Mouse (Mus musculus) intestine, embryonic 14.5 days (tissue): ENCODE results near the gene Pip5k1c. TPM values are rescaled to one million over a fixed set of nuclear protein-coding genes. Genes with fewer than 3 reads are reported as not detected.
A peak's percentile ranks its signal among the peaks of the same experiment; 100 is the strongest.

ENCODE experiments used
- ATAC-seq: fragments of 200-750 bp; cut with Nextera tagmentation; replicated peaks from 2 replicates; pipeline ENCODE4 v1.8.0; 2017; ENCODE audit warnings: low read depth, moderate number of reproducible peaks, moderate TSS enrichment, moderate library complexity; ENCODE audit not compliant: low FRiP score, low TSS enrichment
- DNase-seq: peaks from one replicate; pipeline ENCODE4 v3.0.0-alpha.2; 2018; ENCODE audit warnings: low spot score
- H3K27ac ChIP-seq: fragments of 300-500 bp; sonication (generic); 2 replicates; pipeline ENCODE4 v1.5.1; 2014; ENCODE audit warnings: low read depth, mild to moderate bottlenecking, control low read depth
- H3K27me3 ChIP-seq: fragments of 300-500 bp; sonication (generic); replicated peaks from 2 replicates; pipeline ENCODE4 v1.6.1; 2014; ENCODE audit warnings: low read length, control low read depth; ENCODE audit not compliant: control insufficient read depth, insufficient read depth
- H3K36me3 ChIP-seq: fragments of 300-500 bp; sonication (generic); 2 replicates; pipeline ENCODE4 v1.6.1; 2014; ENCODE audit warnings: low read length, control low read depth; ENCODE audit not compliant: control insufficient read depth, insufficient read depth
- H3K4me1 ChIP-seq: fragments of 300-500 bp; sonication (generic); replicated peaks from 2 replicates; pipeline ENCODE4 v1.6.1; 2014; ENCODE audit warnings: low read length, control low read depth, mixed read lengths; ENCODE audit not compliant: control insufficient read depth, insufficient read depth
- H3K4me2 ChIP-seq: fragments of 300-500 bp; sonication (generic); 2 replicates; pipeline ENCODE4 v1.6.1; 2014; ENCODE audit warnings: low read length
- H3K4me3 ChIP-seq: fragments of 300-500 bp; sonication (generic); 2 replicates; pipeline ENCODE4 v1.5.1; 2014; ENCODE audit warnings: low read depth, low read length, control low read depth, mixed read lengths
- H3K9ac ChIP-seq: fragments of 300-500 bp; sonication (generic); 2 replicates; pipeline ENCODE4 v1.6.1; 2014; ENCODE audit warnings: mild to moderate bottlenecking, low read length
- H3K9me3 ChIP-seq: fragments of 300-500 bp; sonication (generic); 2 replicates; pipeline ENCODE4 v1.6.1; 2016; ENCODE audit warnings: low read length, control low read depth; ENCODE audit not compliant: control insufficient read depth
- WGBS: fragments of 180-500 bp; shearing (Covaris S2); extraction: QIAGEN DNeasy Blood & Tissue Kit; methylation state at CpG from one replicate; pipeline ENCODE4 v1.1.7; 2014; 5-methylcytosine and 5-hydroxymethylcytosine counted together
- polyA plus RNA-seq: library from polyadenylated mRNA; unstranded; fragments of >200 nt; fragmentation: Nextera tagmentation; extraction: Ambion mirVana; gene quantifications from 2 replicates; pipeline ENCODE4 v1.2.1, GENCODE M21; 2014

Gene Pip5k1c
- polyA plus RNA-seq, 1 experiment from 2014 or later, result 57.3 TPM

DNA sequence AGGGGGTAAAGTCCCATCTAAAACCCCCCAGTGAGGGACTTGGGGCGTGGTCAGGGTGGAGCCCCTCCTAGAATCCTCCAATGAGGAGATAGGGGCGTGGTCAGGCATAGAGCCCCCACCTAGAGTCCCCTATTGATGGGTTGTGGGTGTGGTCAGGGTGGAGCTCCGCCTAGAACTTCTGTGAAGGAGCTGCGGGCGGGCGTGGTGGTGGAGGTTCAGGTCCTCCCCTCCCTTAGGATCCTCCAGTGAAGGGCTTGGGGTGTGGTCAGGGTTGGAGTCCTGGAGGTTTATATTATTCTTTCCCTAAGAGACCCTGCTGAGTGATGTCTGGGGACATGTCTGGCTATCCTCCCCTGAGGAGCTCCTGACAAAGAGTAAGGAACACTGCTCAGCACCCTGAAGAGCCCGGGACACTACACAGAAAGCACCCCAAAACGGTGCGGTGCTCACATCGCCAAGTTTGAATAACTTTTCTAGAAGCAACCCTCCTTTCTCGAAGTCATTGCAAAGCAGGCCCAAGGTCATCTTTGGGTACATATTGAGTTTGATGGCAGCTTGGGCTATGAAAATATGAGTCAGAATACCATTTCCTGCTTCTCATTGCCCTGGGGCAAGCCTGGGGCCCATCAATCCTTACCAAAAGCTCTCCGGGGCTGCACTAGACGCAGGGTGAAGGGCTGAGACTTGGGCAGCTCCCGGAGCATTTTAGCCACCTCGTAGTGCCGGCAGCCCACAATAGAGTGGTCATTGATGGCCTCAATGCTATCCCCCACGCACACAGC, 48.0 kb downstream of the Pip5k1c start:
- WGBS, result 43% methylated on average over 17 of the region's 17 CpGs
- H3K4me3 ChIP-seq, result no peak overlapping the region
- H3K27ac ChIP-seq, result no peak overlapping the region
- H3K36me3 ChIP-seq, result no peaks in the 10 kb centered on the region
- H3K4me2 ChIP-seq, result no peak overlapping the region
- DNase-seq (no peak), ATAC-seq (no peak)
- H3K27me3 ChIP-seq, result peaks cover 36% of the 10 kb centered on the region
- no peak overlapping the region for H3K9ac ChIP-seq
- peaks cover 19% of the 10 kb centered on the region for H3K4me1 ChIP-seq
- H3K9me3 ChIP-seq, result no peaks in the 10 kb centered on the region

DNA sequence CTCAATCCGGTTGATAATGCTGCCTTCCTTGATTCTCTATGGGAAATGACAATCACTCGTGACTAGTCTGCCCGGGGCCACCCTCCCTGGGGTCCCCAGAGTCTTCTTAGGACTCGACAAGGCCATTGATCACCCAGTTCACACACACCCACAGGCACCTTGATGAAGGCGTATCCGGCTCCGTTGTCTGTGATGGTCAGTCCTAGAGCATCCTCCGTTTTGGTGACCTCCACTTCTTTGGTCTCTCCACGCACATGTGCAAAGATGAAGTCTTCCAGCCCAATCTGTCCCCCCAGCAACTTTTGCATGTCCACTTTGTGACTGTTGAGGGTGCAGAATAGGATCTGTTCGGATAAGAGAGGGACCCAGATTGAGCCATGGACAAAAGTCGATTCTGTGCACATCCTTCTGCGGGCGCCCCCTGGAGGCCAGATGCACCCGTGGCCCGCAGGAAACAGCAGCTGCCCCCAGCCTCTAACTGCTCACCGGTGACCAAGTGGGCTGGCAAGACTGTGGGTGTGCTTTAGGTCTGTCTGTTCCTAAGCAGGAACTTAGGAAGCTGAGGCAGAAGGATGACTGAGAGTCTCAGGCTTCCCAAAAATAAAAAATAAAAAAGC, 48.7 kb downstream of the Pip5k1c start:
- H3K27ac ChIP-seq, result no peak overlapping the region
- no peak overlapping the region for H3K4me2 ChIP-seq
- H3K27me3 ChIP-seq, result peaks cover 36% of the 10 kb centered on the region
- H3K36me3 ChIP-seq, result no peaks in the 10 kb centered on the region
- H3K4me3 ChIP-seq, result no peak overlapping the region
- no peaks in the 10 kb centered on the region for H3K9me3 ChIP-seq
- DNase-seq (peak; percentile 87), ATAC-seq (no peak)
- H3K9ac ChIP-seq, result no peak overlapping the region
- peaks cover 15% of the 10 kb centered on the region for H3K4me1 ChIP-seq
- WGBS, result 34% methylated on average over 16 of the region's 16 CpGs

DNA sequence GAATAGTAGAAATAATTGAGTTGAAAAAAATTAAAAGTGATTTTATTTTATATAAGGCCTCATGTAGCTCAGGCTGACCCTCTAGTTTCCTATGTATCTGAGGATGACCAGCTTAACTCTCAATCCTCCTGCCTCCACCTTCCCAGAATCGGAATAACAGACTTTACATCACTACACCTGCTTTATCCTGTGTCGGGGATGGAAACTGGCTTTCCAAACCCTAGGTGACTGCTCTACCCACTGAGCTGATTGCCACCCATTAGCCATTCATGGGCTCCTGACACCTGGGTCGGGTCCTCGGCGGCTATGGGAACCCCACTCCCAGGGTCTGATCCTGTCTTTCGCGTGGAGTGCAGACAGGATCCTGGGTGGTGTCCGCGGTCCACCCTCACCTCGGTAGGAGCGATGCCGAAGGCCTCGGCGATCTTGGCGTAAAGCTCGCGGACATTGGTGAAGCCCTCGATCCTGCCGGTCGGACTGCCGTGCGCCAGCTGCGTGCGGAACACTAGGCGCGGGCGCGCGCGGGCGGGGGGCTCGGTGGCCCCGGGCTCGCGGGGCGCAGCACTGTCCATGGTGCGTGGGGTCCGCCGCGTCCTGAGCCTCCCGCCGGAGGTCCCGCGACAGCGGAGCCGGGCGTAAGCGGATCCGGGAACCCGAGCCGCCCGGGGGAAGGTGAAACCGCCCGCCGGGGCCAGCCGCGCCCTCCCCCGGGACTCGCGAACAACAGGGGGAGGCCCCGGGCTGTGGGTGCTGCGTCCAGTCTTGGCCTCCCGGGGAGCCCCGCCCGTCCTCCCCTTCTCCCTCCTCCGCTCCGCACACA, 50.1 kb downstream of the Pip5k1c start, which contains the start of gene Gipc3:
Gipc3 (minus strand) TSS at position 581 of the 820 bp plus-strand sequence.
- Histone ChIP-seq H3K9me3 (no peaks in the 10 kb centered on the region), H3K36me3 (peaks cover 6% of the 10 kb centered on the region), H3K27ac (no peak within 1 kb of the TSS), H3K27me3 (peaks cover 33% of the 10 kb centered on the region), H3K4me1 (peaks cover 22% of the 10 kb centered on the region), H3K4me2 (peak within 1 kb of the TSS; percentile 84), H3K9ac (peak within 1 kb of the TSS; percentile 48), H3K4me3 (peak within 1 kb of the TSS; percentile 44)
- DNase-seq (no peak), ATAC-seq (no peak)
- 4% methylated on average over 56 of the region's 67 CpGs for whole genome bisulfite sequencing

DNA sequence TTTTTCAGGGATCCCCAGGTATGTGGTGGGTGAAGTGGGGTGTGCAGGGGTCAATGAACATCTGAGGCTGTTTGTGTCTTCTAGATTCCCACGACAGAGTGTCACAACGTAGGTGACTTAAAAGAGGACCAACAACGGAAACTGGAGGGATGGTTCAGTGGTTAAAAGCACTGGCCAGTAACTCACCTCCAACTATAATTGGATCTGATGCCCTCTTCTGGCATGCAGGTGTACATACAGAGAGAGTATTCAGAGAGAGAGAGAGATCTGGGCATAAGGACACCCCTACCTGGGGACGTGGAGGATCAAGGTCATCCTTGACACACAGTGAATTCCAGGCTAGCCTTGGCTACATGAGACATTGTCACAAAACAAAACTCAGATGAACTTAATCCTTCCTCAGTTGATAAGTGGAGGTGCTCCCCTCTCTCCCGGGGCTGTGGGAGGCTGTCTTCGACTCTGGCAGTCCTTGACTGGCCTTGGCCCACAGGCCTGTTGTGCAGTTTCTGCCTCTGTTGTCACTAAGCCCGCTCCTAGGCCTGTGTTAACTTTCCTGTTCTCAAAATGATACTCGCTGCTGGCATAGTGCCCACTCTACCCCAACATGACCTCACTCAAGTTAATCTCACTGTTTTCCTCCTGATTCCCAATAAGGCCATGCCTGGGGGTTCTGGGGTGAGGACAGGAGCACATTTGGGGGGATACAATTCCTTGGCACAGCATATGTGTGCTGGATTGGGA, 51.8 kb downstream of the Pip5k1c start:
- no peak overlapping the region for H3K4me2 ChIP-seq
- no peak for DNase-seq
- no peak overlapping the region for H3K9ac ChIP-seq
- H3K27ac ChIP-seq, result no peak overlapping the region
- no peak overlapping the region for H3K4me3 ChIP-seq
- no peak for ATAC-seq
- H3K36me3 ChIP-seq, result peaks cover 6% of the 10 kb centered on the region
- H3K9me3 ChIP-seq, result no peaks in the 10 kb centered on the region
- WGBS, result 51% methylated on average over 8 of the region's 8 CpGs
- H3K27me3 ChIP-seq, result peaks cover 33% of the 10 kb centered on the region
- H3K4me1 ChIP-seq, result peaks cover 32% of the 10 kb centered on the region

DNA sequence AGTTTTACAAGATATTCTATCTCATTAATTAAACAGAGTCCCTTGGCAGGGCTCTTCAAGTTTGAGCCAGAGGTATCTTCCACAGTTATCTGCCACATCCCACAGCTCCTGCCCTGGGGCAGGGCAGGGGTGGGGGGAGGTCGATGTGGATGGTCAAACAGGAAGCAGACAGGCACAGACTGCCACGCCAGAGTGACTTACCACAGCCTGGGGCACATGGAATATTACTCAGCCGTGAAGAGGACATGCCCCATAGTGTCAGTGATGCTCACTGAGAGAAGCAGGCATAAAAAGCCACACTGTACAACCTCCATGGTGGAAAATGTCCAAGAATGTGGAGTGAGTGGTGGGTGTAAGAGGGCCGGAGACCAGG, 52.4 kb downstream of the Pip5k1c start:
- ATAC-seq (no peak), DNase-seq (no peak)
- H3K9ac ChIP-seq, result no peak overlapping the region
- H3K27ac ChIP-seq, result no peak overlapping the region
- no peak overlapping the region for H3K4me2 ChIP-seq
- H3K27me3 ChIP-seq, result peaks cover 33% of the 10 kb centered on the region
- H3K36me3 ChIP-seq, result peaks cover 6% of the 10 kb centered on the region
- no peak overlapping the region for H3K4me3 ChIP-seq
- 89% methylated on average over 4 of the region's 4 CpGs for WGBS
- peaks cover 34% of the 10 kb centered on the region for H3K4me1 ChIP-seq
- H3K9me3 ChIP-seq, result no peaks in the 10 kb centered on the region

DNA sequence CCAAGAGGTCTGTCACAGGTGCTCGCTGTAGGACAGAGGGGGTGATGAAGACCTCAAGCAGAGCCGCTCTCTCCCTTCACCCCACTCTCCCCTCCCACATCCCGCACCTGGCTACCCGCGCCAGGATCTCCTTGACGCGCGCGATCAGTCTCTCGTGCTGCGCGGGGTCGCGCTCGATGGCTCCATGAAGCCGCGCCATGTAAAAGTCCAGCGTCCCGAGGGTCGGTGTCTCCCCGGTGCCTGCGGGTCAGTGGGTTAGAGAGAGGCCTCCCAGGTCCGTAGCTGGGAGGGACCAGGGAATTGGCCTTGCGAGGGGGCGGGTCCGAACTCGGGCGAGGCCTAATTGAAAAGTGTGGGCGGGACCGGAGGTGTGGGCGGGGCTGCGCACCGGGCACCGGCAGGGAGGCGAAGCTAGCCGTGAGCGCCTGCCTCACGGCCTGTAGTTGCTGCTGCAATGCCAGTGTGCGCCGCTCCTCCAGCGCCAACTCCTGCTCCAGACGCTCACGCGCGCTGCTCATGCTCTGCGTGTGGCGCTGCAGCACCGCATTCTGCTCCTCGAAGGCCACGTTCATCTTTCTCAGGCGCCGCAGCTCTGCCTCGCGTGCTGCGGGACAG, 53.8 kb downstream of the Pip5k1c start:
- WGBS, result 9% methylated on average over 54 of the region's 55 CpGs
- no peak overlapping the region for H3K27ac ChIP-seq
- ATAC-seq, result no peak; the same call in 1 of the 2 replicates

DNA sequence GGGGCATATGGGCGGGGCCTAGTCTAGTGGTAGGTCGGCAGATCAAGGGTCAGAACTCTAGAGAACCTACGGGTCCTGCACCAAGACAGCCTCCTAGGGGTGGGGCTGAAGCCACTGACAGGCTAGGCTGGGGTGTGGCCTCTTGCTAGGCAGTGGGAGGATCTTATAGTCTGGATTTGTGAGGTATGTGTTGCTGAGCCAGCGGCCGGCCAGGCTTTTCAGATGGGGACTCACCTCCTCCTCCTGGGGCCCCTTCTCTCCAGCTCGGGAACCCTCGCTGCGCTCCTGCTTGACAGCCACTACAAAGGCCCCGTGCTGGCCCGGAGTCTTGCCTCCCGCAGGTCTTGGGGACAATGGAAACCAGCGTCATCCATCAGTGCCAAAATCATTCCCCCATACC, 56.4 kb downstream of the Pip5k1c start:
- 8% methylated on average over 12 of the region's 12 CpGs for WGBS
- Histone ChIP-seq H3K27me3 (peaks cover 9% of the 10 kb centered on the region), H3K9ac (no peak overlapping the region), H3K4me1 (peaks cover 26% of the 10 kb centered on the region), H3K27ac (0 out of 2 replicates have a peak overlapping the region, but pooled peaks have one; percentile 62), H3K9me3 (no peaks in the 10 kb centered on the region), H3K4me2 (peak overlapping the region; percentile 88), H3K36me3 (peaks cover 6% of the 10 kb centered on the region), H3K4me3 (peak overlapping the region; percentile 66)
- ATAC-seq (0 out of 2 replicates have a peak, but pooled peaks have one; percentile 4), DNase-seq (no peak)

More for the DNA sequence above, 53.8 kb downstream of the Pip5k1c start:
- Histone ChIP-seq H3K4me3 (peak overlapping the region; percentile 17; the same call in 1 of the 2 replicates), H3K4me2 (peak overlapping the region; percentile 47), H3K27me3 (peaks cover 33% of the 10 kb centered on the region), H3K36me3 (peaks cover 6% of the 10 kb centered on the region), H3K9me3 (no peaks in the 10 kb centered on the region), H3K9ac (no peak overlapping the region), H3K4me1 (peaks cover 31% of the 10 kb centered on the region)
- no peak for DNase-seq
